Mouse (Mus musculus) left cerebral cortex, postnatal 14 days (tissue): ENCODE results near the gene Rhbdd1. TPM values are rescaled to one million over a fixed set of nuclear protein-coding genes. Genes with fewer than 3 reads are reported as not detected.

ENCODE experiments used
- DNase-seq, 2 experiments: peaks; one replicate each; pipeline ENCODE4 v3.0.0; 2021 to 2022; ENCODE audit warnings: low spot score in 2 of 2, mixed read lengths in 1 of 2
- intact Hi-C: fragments of 180-260 bp; cut with DNase I; formaldehyde crosslinking; loops from one replicate; pipeline ENCODE4 v1.15.1; 2025
- total RNA-seq, 2 experiments: library from RNA; stranded (reverse); gene quantifications; 2 replicates each; pipeline ENCODE4 v1.2.3; 2021

Gene Rhbdd1
- total RNA-seq, 2 experiments from 2014 or later: 5.4 to 5.6 TPM

GRCm38 (mm10) chr1:82353089-82353488, 36.8 kb downstream of the Rhbdd1 start:
- no peak for DNase-seq
- intact Hi-C loops: no loop called here

GRCm38 (mm10) chr1:82353755-82354154, 37.5 kb downstream of the Rhbdd1 start:
- intact Hi-C loops: no loop called here
- no peak for DNase-seq

GRCm38 (mm10) chr1:82358871-82359647, 42.8 kb downstream of the Rhbdd1 start:
- DNase-seq: peak; percentile 8 to 9
- intact Hi-C loops: no loop called here

- DNase-seq: no peak
- intact Hi-C loops: no loop called here
These were observed 43.4 kb downstream of the Rhbdd1 start for GRCm38 (mm10) chr1:82359648-82360026.

- no peak for DNase-seq
- intact Hi-C loops: no loop called here
These were observed 45.0 kb downstream of the Rhbdd1 start for GRCm38 (mm10) chr1:82361240-82361639.

- intact Hi-C loops: no loop called here
These were observed 45.9 kb downstream of the Rhbdd1 start for GRCm38 (mm10) chr1:82362165-82362564.

GRCm38 (mm10) chr1:82364047-82364446, 47.8 kb downstream of the Rhbdd1 start:
- intact Hi-C loops: no loop called here
- no peak for DNase-seq

More at GRCm38 (mm10) chr1:82362165-82362564, 45.9 kb downstream of the Rhbdd1 start:
- DNase-seq: peak in 1 of 2 experiments; percentile 38

- intact Hi-C loops: no loop called here
- no peak for DNase-seq
These were observed 48.2 kb downstream of the Rhbdd1 start for GRCm38 (mm10) chr1:82364468-82364867.

- intact Hi-C loops: no loop called here
- no peak for DNase-seq
These were observed 55.6 kb downstream of the Rhbdd1 start for GRCm38 (mm10) chr1:82371636-82372428.

GRCm38 (mm10) chr1:82373924-82374323, 57.7 kb downstream of the Rhbdd1 start:
- no peak for DNase-seq
- intact Hi-C loops: no loop called here

- intact Hi-C loops: no loop called here
- no peak for DNase-seq
These were observed 58.6 kb downstream of the Rhbdd1 start for GRCm38 (mm10) chr1:82374831-82375358.

- DNase-seq: no peak
- intact Hi-C loops: no loop called here
These were observed 59.2 kb downstream of the Rhbdd1 start for GRCm38 (mm10) chr1:82375452-82375851.

GRCm38 (mm10) chr1:82381946-82382345, 65.7 kb downstream of the Rhbdd1 start:
- intact Hi-C loops: no loop called here
- DNase-seq: no peak

- intact Hi-C loops: no loop called here
- no peak for DNase-seq
These were observed 67.9 kb downstream of the Rhbdd1 start for GRCm38 (mm10) chr1:82384106-82384505.

- no peak for DNase-seq
- intact Hi-C loops: no loop called here
These were observed 68.8 kb downstream of the Rhbdd1 start for GRCm38 (mm10) chr1:82385054-82385453.

- DNase-seq: no peak
- intact Hi-C loops: no loop called here
These were observed 69.6 kb downstream of the Rhbdd1 start for GRCm38 (mm10) chr1:82385827-82386230.

GRCm38 (mm10) chr1:82386814-82387771, 70.8 kb downstream of the Rhbdd1 start:
- intact Hi-C loops: no loop called here
- DNase-seq: no peak

GRCm38 (mm10) chr1:82389371-82389770, 73.1 kb downstream of the Rhbdd1 start:
- intact Hi-C loops: no loop called here

GRCm38 (mm10) chr1:82395371-82395770, 79.1 kb downstream of the Rhbdd1 start:
- DNase-seq: no peak
- intact Hi-C loops: no loop called here

More at GRCm38 (mm10) chr1:82389371-82389770, 73.1 kb downstream of the Rhbdd1 start:
- no peak for DNase-seq
